In the genomic region with DNA sequence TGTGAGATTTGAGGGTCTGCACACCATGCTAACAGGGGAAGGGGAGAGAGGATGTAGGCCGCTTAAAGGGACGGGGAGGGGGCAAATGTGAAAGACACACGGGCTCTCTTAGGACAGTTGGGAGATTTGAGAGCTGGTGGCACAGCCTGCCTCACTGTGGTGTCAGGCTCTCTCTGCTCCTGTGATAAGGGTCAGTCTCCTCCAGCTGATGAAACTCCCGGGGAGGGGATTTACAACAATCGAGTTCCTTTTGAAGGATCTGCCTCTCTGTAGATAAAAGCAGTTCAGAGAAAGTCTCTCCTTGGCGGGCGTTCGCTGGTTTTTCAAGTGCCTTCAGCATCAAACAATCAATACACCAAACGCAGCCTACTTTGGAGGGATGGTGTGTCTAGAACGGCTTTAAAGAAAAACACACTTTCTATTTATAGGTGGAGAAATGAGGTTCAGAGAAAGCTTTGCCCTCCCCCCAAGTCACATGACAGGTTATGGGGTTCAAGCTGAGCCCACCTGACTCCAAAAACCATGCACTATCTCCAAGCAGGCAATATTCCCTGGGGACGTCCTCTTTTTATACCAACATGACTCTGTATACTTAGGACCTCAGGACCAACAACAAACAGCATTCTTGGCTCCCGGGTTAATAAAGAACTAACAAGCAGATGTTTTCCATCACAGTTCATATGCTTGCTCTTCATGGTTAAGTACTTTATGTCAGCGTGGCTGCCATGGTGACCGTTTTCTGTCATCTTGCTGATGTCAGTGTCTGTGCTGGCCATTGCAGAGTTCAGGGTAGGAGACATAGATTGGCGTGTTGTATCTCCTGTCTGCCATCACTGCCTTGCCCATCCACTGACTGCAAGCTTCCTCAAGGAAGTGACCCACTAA, we compare ENCODE assay signal across 11 mouse cellular contexts. TPM values are rescaled to one million over a fixed set of nuclear protein-coding genes. Genes with fewer than 3 reads are reported as not detected.
DNase-seq lines count a peak whose midpoint lies in the region; ATAC-seq lines count a peak whose summit lies in the region.
"Had no signal": no experiment of that assay in that cellular context is flagged by ENCODE, and none has a peak within 500 bp of the region (broad histone marks: within the 10 kb centered on the region; RNA-seq: fewer than 3 reads in every experiment).

No protein-coding gene starts in this region.

- H3K9me3 ChIP-seq in heart, embryonic 11.5 days (replicated peaks; ENCODE audit: control insufficient read depth, low read length) = no peaks in the 10 kb centered on the region
- H3K9me3 ChIP-seq in neural tube, embryonic 15.5 days (replicated peaks) = no peaks in the 10 kb centered on the region
- no peaks in the 10 kb centered on the region for H3K9me3 ChIP-seq in midbrain, embryonic 16.5 days (replicated peaks; ENCODE audit: control insufficient read depth, low read length, poor library complexity, severe bottlenecking)
- H3K9me3 ChIP-seq: liver, embryonic 15.5 days; neural tube, embryonic 12.5 days had no signal

- no peak for ATAC-seq in heart, embryonic 11.5 days (replicated peaks; ENCODE audit: insufficient number of reproducible peaks, low FRiP score, low TSS enrichment)
- 0 out of 2 replicates have a peak, but pooled peaks have one; percentile 31 for ATAC-seq in neural tube, embryonic 15.5 days (ENCODE audit: low FRiP score)
- peak; percentile 33; the same call in 1 of the 2 replicates for ATAC-seq in midbrain, embryonic 16.5 days
- ATAC-seq: activated CD4-positive, CD25-positive, alpha-beta regulatory T cell, adult 4 months had no signal

- peaks cover 7% of the 10 kb centered on the region; the same call in 1 of the 2 replicates for H3K4me1 ChIP-seq in heart, embryonic 11.5 days (ENCODE audit: control insufficient read depth, insufficient read depth, low read length)
- H3K4me1 ChIP-seq in neural tube, embryonic 15.5 days = peaks cover 4% of the 10 kb centered on the region; the same call in 1 of the 2 replicates
- peaks cover 10% of the 10 kb centered on the region; the same call in 1 of the 2 replicates for H3K4me1 ChIP-seq in midbrain, embryonic 16.5 days (ENCODE audit: control insufficient read depth, insufficient read depth, low read length)
- H3K4me1 ChIP-seq: neural tube, embryonic 12.5 days had no signal

- H3K9ac ChIP-seq in heart, embryonic 11.5 days (ENCODE audit: low read depth, low read length) = no peak overlapping the region; the same call in 1 of the 2 replicates
- no peak overlapping the region for H3K9ac ChIP-seq in neural tube, embryonic 15.5 days (replicated peaks)
- no peak overlapping the region for H3K9ac ChIP-seq in midbrain, embryonic 16.5 days (ENCODE audit: low read depth, low read length)
- H3K9ac ChIP-seq: liver, embryonic 15.5 days; neural tube, embryonic 12.5 days had no signal

- intact Hi-C loops in left cerebral cortex, postnatal 25 days (cut with DNase I) = no loop called here

- no peak for DNase-seq in heart, adult 18-20 months
- no peak for DNase-seq in neural tube, embryonic 10.5 days (ENCODE audit: extremely low spot score, low spot score)
- peak; percentile 63 to 73 for DNase-seq in kidney, postnatal 4 days
- DNase-seq in left cerebral cortex, postnatal 25 days (ENCODE audit: low spot score in 2 of 2) = no peak
- DNase-seq in adrenal gland, adult 18-20 months (ENCODE audit: low spot score in 2 of 2) = no peak

- no peak overlapping the region for H3K27ac ChIP-seq in heart, embryonic 11.5 days (ENCODE audit: low read depth, low read length)
- no peak overlapping the region for H3K27ac ChIP-seq in neural tube, embryonic 15.5 days (replicated peaks)
- H3K27ac ChIP-seq in midbrain, embryonic 16.5 days (ENCODE audit: low read length) = peak overlapping the region; percentile 34; the same call in 1 of the 2 replicates
- H3K27ac ChIP-seq: liver, embryonic 15.5 days; neural tube, embryonic 12.5 days had no signal

- 24% methylated on average over 15 of the region's 15 CpGs for WGBS in heart, embryonic 11.5 days (ENCODE audit: insufficient replicate concordance)
- 53% methylated on average over 15 of the region's 15 CpGs for WGBS in neural tube, embryonic 15.5 days
- 37% methylated on average over 15 of the region's 15 CpGs for WGBS in midbrain, embryonic 16.5 days

- no peak overlapping the region for H3K4me3 ChIP-seq in heart, embryonic 11.5 days (ENCODE audit: low read depth, low read length)
- H3K4me3 ChIP-seq in neural tube, embryonic 15.5 days (replicated peaks) = no peak overlapping the region
- H3K4me3 ChIP-seq in midbrain, embryonic 16.5 days (ENCODE audit: low read depth, low read length) = no peak overlapping the region
- H3K4me3 ChIP-seq: liver, embryonic 15.5 days; neural tube, embryonic 12.5 days had no signal

- H3K36me3 ChIP-seq in heart, embryonic 11.5 days (ENCODE audit: control insufficient read depth, insufficient read depth, low read length) = no peaks in the 10 kb centered on the region
- H3K36me3 ChIP-seq in neural tube, embryonic 15.5 days = no peaks in the 10 kb centered on the region
- H3K36me3 ChIP-seq in midbrain, embryonic 16.5 days (ENCODE audit: control insufficient read depth, insufficient read depth, low read length) = no peaks in the 10 kb centered on the region
- H3K36me3 ChIP-seq: liver, embryonic 15.5 days; neural tube, embryonic 12.5 days had no signal

- no peaks in the 10 kb centered on the region for H3K27me3 ChIP-seq in heart, embryonic 11.5 days (ENCODE audit: control insufficient read depth, insufficient read depth, low read length)
- no peaks in the 10 kb centered on the region for H3K27me3 ChIP-seq in neural tube, embryonic 15.5 days (replicated peaks)
- no peaks in the 10 kb centered on the region for H3K27me3 ChIP-seq in midbrain, embryonic 16.5 days (ENCODE audit: control insufficient read depth, insufficient read depth, low read depth, low read length)

- H3K4me2 ChIP-seq in heart, embryonic 11.5 days = peak overlapping the region; percentile 25; the same call in 1 of the 2 replicates
- H3K4me2 ChIP-seq in neural tube, embryonic 15.5 days = no peak overlapping the region
- no peak overlapping the region for H3K4me2 ChIP-seq in midbrain, embryonic 16.5 days (ENCODE audit: low read length)
- H3K4me2 ChIP-seq: liver, embryonic 15.5 days; neural tube, embryonic 12.5 days had no signal

RNA-seq across cellular contexts. Expression of a gene that starts 5.6 kb away (rescaled TPM):
- polyA plus RNA-seq in heart, embryonic 11.5 days (2014; fragmentation: Nextera tagmentation; extraction: Ambion mirVana) = 0.65 and 0.97 TPM in 2 replicates
- under 1 TPM in 1 of 2 experiments, not detected in 1; 0.05 TPM for total RNA-seq in heart, adult 18-20 months (2021)
- polyA plus RNA-seq in neural tube, embryonic 15.5 days (2015; fragmentation: Nextera tagmentation; extraction: Ambion mirVana) = 0.90 and 0.91 TPM in 2 replicates
- polyA plus RNA-seq in midbrain, embryonic 16.5 days (2015; fragmentation: Nextera tagmentation; extraction: Ambion mirVana) = 0.50 and 1.1 TPM in 2 replicates
- 1 to 10 TPM; 3.0 to 3.6 TPM for total RNA-seq in left cerebral cortex, postnatal 25 days (2021)
- total RNA-seq in adrenal gland, adult 18-20 months (2021) = under 1 TPM; 0.33 to 0.51 TPM
- polyA plus RNA-seq: activated CD4-positive, CD25-positive, alpha-beta regulatory T cell, adult 4 months had no signal

Comparison
In these comparisons a context has a peak if more than half of its experiments do, and no peak if none do; other contexts are left out.
1. DNase-seq: peak in kidney, postnatal 4 days (2 of 2); none in heart, adult 18-20 months (0 of 2), neural tube, embryonic 10.5 days (single experiment), left cerebral cortex, postnatal 25 days (0 of 2) and adrenal gland, adult 18-20 months (0 of 2).